Mouse (Mus musculus) right cerebral cortex, adult 2 months (tissue): ENCODE data around the gene Osbpl5.
"Not testable (repeated sequence)": the region's sequence is repeated elsewhere in the genome, so short reads cannot be mapped to it uniquely, and the experiment has no call there.

Experiments used
- DNase-seq, 2 experiments: peaks; one replicate each; pipeline ENCODE4 v3.0.0; 2021 to 2022; ENCODE audit warnings: low spot score in 2 of 2

Gene Osbpl5

DNA sequence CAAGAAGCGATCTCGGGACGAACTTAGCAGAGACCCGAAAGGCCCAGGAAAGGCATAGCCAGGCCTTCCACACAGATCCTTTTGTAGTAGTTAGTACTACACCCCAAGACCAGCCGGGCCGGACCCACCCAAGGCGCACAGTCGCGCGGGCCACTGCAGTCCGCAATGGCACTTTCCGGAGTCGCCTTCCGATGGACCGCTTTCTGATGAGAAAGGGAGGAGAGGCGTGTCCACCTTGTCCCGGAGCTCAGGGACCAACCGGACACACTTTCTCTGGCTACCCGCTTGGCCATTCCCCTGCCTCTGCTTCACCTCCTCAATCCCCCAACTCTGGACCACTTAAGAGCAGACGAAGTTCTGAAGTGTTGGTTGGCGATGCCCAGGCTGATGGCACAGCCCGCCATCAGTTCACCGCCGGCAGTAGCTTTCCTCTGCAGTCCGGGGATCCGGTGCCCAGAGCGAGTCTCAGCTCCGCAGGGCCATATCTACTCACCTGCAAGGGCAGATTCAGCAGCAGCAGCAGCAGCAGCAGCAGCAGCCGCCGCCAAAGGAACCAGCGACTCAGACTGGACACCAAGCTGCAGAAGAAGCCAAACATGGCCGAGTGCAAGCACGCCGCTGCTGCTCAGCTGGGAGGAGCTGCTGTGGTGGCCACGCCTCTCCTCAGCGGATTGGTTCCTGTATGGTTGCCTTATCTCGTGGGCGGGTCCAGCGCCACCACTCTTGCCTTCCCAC, 107.6 kb downstream of the Osbpl5 start, which contains the start of gene Tnfrsf22:
Tnfrsf22 (minus strand) TSS at position 628 of the 735 bp plus-strand sequence.
- peak; percentile 75 to 78 for DNase-seq

DNA sequence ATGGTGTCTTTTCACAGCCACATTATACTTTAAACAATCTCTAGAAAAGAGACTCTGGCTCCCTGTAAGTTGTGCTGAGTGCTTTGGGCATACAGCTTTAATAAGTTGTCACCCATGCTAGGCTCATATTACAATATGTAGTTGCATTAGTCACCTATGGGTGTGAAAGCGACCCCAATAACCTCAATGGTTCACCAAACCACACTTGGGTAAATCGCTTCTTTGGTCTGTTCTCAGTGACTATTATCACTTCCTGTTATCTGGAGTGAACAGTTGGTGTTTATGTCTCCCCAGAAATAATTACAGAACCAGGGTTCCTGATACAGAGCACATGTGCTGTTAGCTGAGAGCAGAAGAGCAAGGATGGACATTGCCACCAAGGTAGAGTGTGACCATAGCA, 112.8 kb downstream of the Osbpl5 start:
- DNase-seq = not testable (repeated sequence)
